Mouse (Mus musculus) left cerebral cortex, postnatal 25 days (tissue): ENCODE data around the gene D17Wsu92e. TPM values are rescaled to one million over a fixed set of nuclear protein-coding genes. Genes with fewer than 3 reads are reported as not detected.
"Not testable (repeated sequence)": the region's sequence is repeated elsewhere in the genome, so short reads cannot be mapped to it uniquely, and the experiment has no call there.

Experiments used
- DNase-seq, 2 experiments: peaks; one replicate each; pipeline ENCODE4 v3.0.0; 2022; ENCODE audit warnings: low spot score in 2 of 2, mixed read lengths in 1 of 2
- intact Hi-C: fragments of 180-260 bp; cut with DNase I; formaldehyde crosslinking; loops from one replicate; pipeline ENCODE4 v1.15.1; 2025
- total RNA-seq, 2 experiments: library from RNA; stranded (reverse); gene quantifications; 2 replicates each; pipeline ENCODE4 v1.2.3; 2021

Gene D17Wsu92e
- 100 to 1,000 TPM; 196 to 198 TPM for total RNA-seq

- intact Hi-C loops = loop anchor here (1.0 to 2.0 kb wide), 2 partner anchors 19 to 54 kb away; no protein-coding TSS in a partner anchor
These were observed at the start of gene D17Wsu92e for GRCm38 (mm10) chr17:27820568-27821406. D17Wsu92e (minus strand) TSS chr17:27820648.

GRCm38 (mm10) chr17:27866737-27867136, 46.3 kb upstream of the D17Wsu92e start:
- DNase-seq = no peak
- intact Hi-C loops = no loop called here

More at GRCm38 (mm10) chr17:27820568-27821406, at the start of gene D17Wsu92e:
- DNase-seq = peak; percentile 96 to 98

- intact Hi-C loops = no loop called here
- DNase-seq = no peak
These were observed 45.0 kb upstream of the D17Wsu92e start for GRCm38 (mm10) chr17:27865461-27865860.

- DNase-seq = no peak
- intact Hi-C loops = no loop called here
These were observed 38.7 kb upstream of the D17Wsu92e start for GRCm38 (mm10) chr17:27859131-27859530.

GRCm38 (mm10) chr17:27857649-27858475, 37.4 kb upstream of the D17Wsu92e start:
- intact Hi-C loops = no loop called here
- DNase-seq = no peak

- intact Hi-C loops = no loop called here
- DNase-seq = peak; percentile 19 to 40
These were observed 36.6 kb upstream of the D17Wsu92e start for GRCm38 (mm10) chr17:27856798-27857648.

- DNase-seq = peak; percentile 78 to 81
- intact Hi-C loops = no loop called here
These were observed 35.9 kb upstream of the D17Wsu92e start, which contains the start of gene Uhrf1bp1 for GRCm38 (mm10) chr17:27856265-27856797. Uhrf1bp1 (plus strand) TSS chr17:27856441.

GRCm38 (mm10) chr17:27851076-27851475, 30.6 kb upstream of the D17Wsu92e start:
- DNase-seq = peak in 1 of 2 experiments; percentile 21
- intact Hi-C loops = no loop called here

GRCm38 (mm10) chr17:27848351-27848750, 27.9 kb upstream of the D17Wsu92e start:
- intact Hi-C loops = no loop called here
- DNase-seq = no peak

GRCm38 (mm10) chr17:27839469-27840252, 19.2 kb upstream of the D17Wsu92e start:
- DNase-seq = peak; percentile 95 to 99
- intact Hi-C loops = loop anchor here (1.0 to 2.0 kb wide), 2 partner anchors 19 to 67 kb away; partner anchors contain the start of gene D17Wsu92e

- DNase-seq, intact Hi-C loops: not testable (repeated sequence)
These were observed 17.4 kb upstream of the D17Wsu92e start, which contains the start of gene Snrpc for GRCm38 (mm10) chr17:27837850-27838249. Snrpc (plus strand) TSS chr17:27838150.

- intact Hi-C loops = no loop called here
- no peak for DNase-seq
These were observed 10.0 kb upstream of the D17Wsu92e start for GRCm38 (mm10) chr17:27830411-27830810.

- no peak for DNase-seq
- intact Hi-C loops = no loop called here
These were observed 7.1 kb upstream of the D17Wsu92e start for GRCm38 (mm10) chr17:27827511-27827910.

- intact Hi-C loops = no loop called here
- DNase-seq = no peak
These were observed 6.5 kb upstream of the D17Wsu92e start for GRCm38 (mm10) chr17:27826908-27827383.

- intact Hi-C loops = no loop called here
- DNase-seq = peak; percentile 7 to 34
These were observed 5.8 kb upstream of the D17Wsu92e start for GRCm38 (mm10) chr17:27825984-27826905.

- intact Hi-C loops = no loop called here
- DNase-seq = no peak
These were observed 5.1 kb upstream of the D17Wsu92e start for GRCm38 (mm10) chr17:27825539-27825938.

- intact Hi-C loops = no loop called here
- DNase-seq = no peak
These were observed 4.5 kb upstream of the D17Wsu92e start for GRCm38 (mm10) chr17:27824941-27825340.
